Mouse (Mus musculus): ENCODE measurements at regions not wholly inside any gene's neighbourhood (a gene's known extent, or its start where the extent isn't known, plus 50 kb on each side); places are given as distances from the start of the nearest gene placed in this dataset.

- Histone ChIP-seq H3K27ac (ENCODE audit: low read depth, low read length) (no peak overlapping the region), H3K36me3 (ENCODE audit: control insufficient read depth, insufficient read depth, low read length) (no peaks in the 10 kb centered on the region), H3K4me1 (ENCODE audit: control insufficient read depth, insufficient read depth, low read length) (no peaks in the 10 kb centered on the region), H3K9me3 (replicated peaks; ENCODE audit: control insufficient read depth, low read length) (no peaks in the 10 kb centered on the region), H3K4me3 (ENCODE audit: low read depth, low read length) (no peak overlapping the region), H3K9ac (ENCODE audit: low read depth, low read length) (no peak overlapping the region), H3K27me3 (ENCODE audit: control insufficient read depth, insufficient read depth, low read length) (no peaks in the 10 kb centered on the region), H3K4me2 (no peak overlapping the region)
- WGBS (ENCODE audit: insufficient replicate concordance), result 88% methylated on average over 4 of the region's 4 CpGs
- ATAC-seq (replicated peaks; ENCODE audit: insufficient number of reproducible peaks, low FRiP score, low TSS enrichment), result no peak
Measured at GRCm38 (mm10) chr7:39822550-39823178, 305.1 kb downstream of the Zfp619 start.

GRCm38 (mm10) chr7:39828378-39828777 is 310.8 kb downstream of the Zfp619 start:
- H3K9ac ChIP-seq (ENCODE audit: low read depth, low read length), result no peak overlapping the region
- no peak for ATAC-seq (replicated peaks; ENCODE audit: insufficient number of reproducible peaks, low FRiP score, low TSS enrichment)
- no peaks in the 10 kb centered on the region for H3K9me3 ChIP-seq (replicated peaks; ENCODE audit: control insufficient read depth, low read length)
- H3K4me1 ChIP-seq (ENCODE audit: control insufficient read depth, insufficient read depth, low read length), result no peaks in the 10 kb centered on the region
- H3K27me3 ChIP-seq (ENCODE audit: control insufficient read depth, insufficient read depth, low read length), result no peaks in the 10 kb centered on the region
- H3K27ac ChIP-seq (ENCODE audit: low read depth, low read length), result no peak overlapping the region
- H3K4me3 ChIP-seq (ENCODE audit: low read depth, low read length), result no peak overlapping the region
- 62% methylated on average over 6 of the region's 6 CpGs for WGBS (ENCODE audit: insufficient replicate concordance)
- H3K4me2 ChIP-seq, result no peak overlapping the region
- H3K36me3 ChIP-seq (ENCODE audit: control insufficient read depth, insufficient read depth, low read length), result no peaks in the 10 kb centered on the region

GRCm38 (mm10) chr7:39830831-39831230 is 313.3 kb downstream of the Zfp619 start:
- Histone ChIP-seq H3K4me1 (ENCODE audit: control insufficient read depth, insufficient read depth, low read length) (no peaks in the 10 kb centered on the region), H3K4me2 (no peak overlapping the region), H3K4me3 (ENCODE audit: low read depth, low read length) (no peak overlapping the region), H3K27me3 (ENCODE audit: control insufficient read depth, insufficient read depth, low read length) (no peaks in the 10 kb centered on the region), H3K27ac (ENCODE audit: low read depth, low read length) (no peak overlapping the region), H3K9me3 (replicated peaks; ENCODE audit: control insufficient read depth, low read length) (no peaks in the 10 kb centered on the region), H3K36me3 (ENCODE audit: control insufficient read depth, insufficient read depth, low read length) (no peaks in the 10 kb centered on the region), H3K9ac (ENCODE audit: low read depth, low read length) (no peak overlapping the region)
- WGBS (ENCODE audit: insufficient replicate concordance), result 84% methylated on average over 2 of the region's 2 CpGs
- ATAC-seq (replicated peaks; ENCODE audit: insufficient number of reproducible peaks, low FRiP score, low TSS enrichment), result no peak

- ATAC-seq (replicated peaks; ENCODE audit: insufficient number of reproducible peaks, low FRiP score, low TSS enrichment), result no peak
- Histone ChIP-seq H3K27ac (ENCODE audit: low read depth, low read length) (no peak overlapping the region), H3K9ac (ENCODE audit: low read depth, low read length) (no peak overlapping the region), H3K4me3 (ENCODE audit: low read depth, low read length) (no peak overlapping the region), H3K4me2 (no peak overlapping the region), H3K36me3 (ENCODE audit: control insufficient read depth, insufficient read depth, low read length) (no peaks in the 10 kb centered on the region), H3K4me1 (ENCODE audit: control insufficient read depth, insufficient read depth, low read length) (no peaks in the 10 kb centered on the region), H3K27me3 (ENCODE audit: control insufficient read depth, insufficient read depth, low read length) (no peaks in the 10 kb centered on the region), H3K9me3 (replicated peaks; ENCODE audit: control insufficient read depth, low read length) (no peaks in the 10 kb centered on the region)
- 64% methylated on average over 3 of the region's 3 CpGs for WGBS (ENCODE audit: insufficient replicate concordance)
Measured at GRCm38 (mm10) chr7:39841988-39842387, 324.4 kb downstream of the Zfp619 start.

- 46% methylated on average over 7 of the region's 7 CpGs for WGBS (ENCODE audit: insufficient replicate concordance)
- H3K4me2 ChIP-seq, result no peak overlapping the region
- no peak for ATAC-seq (replicated peaks; ENCODE audit: insufficient number of reproducible peaks, low FRiP score, low TSS enrichment)
- no peak overlapping the region for H3K27ac ChIP-seq (ENCODE audit: low read depth, low read length)
- H3K9me3 ChIP-seq (replicated peaks; ENCODE audit: control insufficient read depth, low read length), result no peaks in the 10 kb centered on the region
- H3K27me3 ChIP-seq (ENCODE audit: control insufficient read depth, insufficient read depth, low read length), result no peaks in the 10 kb centered on the region
- no peak overlapping the region for H3K4me3 ChIP-seq (ENCODE audit: low read depth, low read length)
- no peaks in the 10 kb centered on the region for H3K36me3 ChIP-seq (ENCODE audit: control insufficient read depth, insufficient read depth, low read length)
- no peaks in the 10 kb centered on the region for H3K4me1 ChIP-seq (ENCODE audit: control insufficient read depth, insufficient read depth, low read length)
- no peak overlapping the region for H3K9ac ChIP-seq (ENCODE audit: low read depth, low read length)
Measured at GRCm38 (mm10) chr7:39847914-39848782, 330.6 kb downstream of the Zfp619 start.

GRCm38 (mm10) chr7:39857301-39857700 is 339.7 kb downstream of the Zfp619 start:
- Histone ChIP-seq H3K27ac (ENCODE audit: low read depth, low read length) (no peak overlapping the region), H3K4me1 (ENCODE audit: control insufficient read depth, insufficient read depth, low read length) (no peaks in the 10 kb centered on the region), H3K4me3 (ENCODE audit: low read depth, low read length) (no peak overlapping the region), H3K9ac (ENCODE audit: low read depth, low read length) (no peak overlapping the region), H3K27me3 (ENCODE audit: control insufficient read depth, insufficient read depth, low read length) (no peaks in the 10 kb centered on the region), H3K9me3 (replicated peaks; ENCODE audit: control insufficient read depth, low read length) (no peaks in the 10 kb centered on the region), H3K4me2 (no peak overlapping the region), H3K36me3 (ENCODE audit: control insufficient read depth, insufficient read depth, low read length) (no peaks in the 10 kb centered on the region)
- 74% methylated on average over 2 of the region's 2 CpGs for WGBS (ENCODE audit: insufficient replicate concordance)
- ATAC-seq (replicated peaks; ENCODE audit: insufficient number of reproducible peaks, low FRiP score, low TSS enrichment), result no peak

GRCm38 (mm10) chr7:39862835-39863234 is 345.3 kb downstream of the Zfp619 start:
- Histone ChIP-seq H3K27me3 (ENCODE audit: control insufficient read depth, insufficient read depth, low read length) (no peaks in the 10 kb centered on the region), H3K9me3 (replicated peaks; ENCODE audit: control insufficient read depth, low read length) (no peaks in the 10 kb centered on the region), H3K4me3 (ENCODE audit: low read depth, low read length) (no peak overlapping the region), H3K27ac (ENCODE audit: low read depth, low read length) (no peak overlapping the region), H3K36me3 (ENCODE audit: control insufficient read depth, insufficient read depth, low read length) (no peaks in the 10 kb centered on the region), H3K9ac (ENCODE audit: low read depth, low read length) (no peak overlapping the region), H3K4me2 (no peak overlapping the region), H3K4me1 (ENCODE audit: control insufficient read depth, insufficient read depth, low read length) (no peaks in the 10 kb centered on the region)
- WGBS (ENCODE audit: insufficient replicate concordance), result 69% methylated on average over 4 of the region's 4 CpGs
- no peak for ATAC-seq (replicated peaks; ENCODE audit: insufficient number of reproducible peaks, low FRiP score, low TSS enrichment)

- Histone ChIP-seq H3K9me3 (replicated peaks; ENCODE audit: control insufficient read depth, low read length) (no peaks in the 10 kb centered on the region), H3K36me3 (ENCODE audit: control insufficient read depth, insufficient read depth, low read length) (no peaks in the 10 kb centered on the region), H3K27me3 (ENCODE audit: control insufficient read depth, insufficient read depth, low read length) (no peaks in the 10 kb centered on the region), H3K4me1 (ENCODE audit: control insufficient read depth, insufficient read depth, low read length) (no peaks in the 10 kb centered on the region), H3K4me3 (ENCODE audit: low read depth, low read length) (no peak overlapping the region), H3K9ac (ENCODE audit: low read depth, low read length) (no peak overlapping the region), H3K4me2 (no peak overlapping the region), H3K27ac (ENCODE audit: low read depth, low read length) (no peak overlapping the region)
- no peak for ATAC-seq (replicated peaks; ENCODE audit: insufficient number of reproducible peaks, low FRiP score, low TSS enrichment)
- 73% methylated on average over 3 of the region's 3 CpGs for WGBS (ENCODE audit: insufficient replicate concordance)
Measured at GRCm38 (mm10) chr7:39864130-39864529, 346.6 kb downstream of the Zfp619 start.

GRCm38 (mm10) chr7:39864781-39865180 is 347.2 kb downstream of the Zfp619 start:
- no peaks in the 10 kb centered on the region for H3K9me3 ChIP-seq (replicated peaks; ENCODE audit: control insufficient read depth, low read length)
- no peak overlapping the region for H3K27ac ChIP-seq (ENCODE audit: low read depth, low read length)
- H3K4me2 ChIP-seq, result no peak overlapping the region
- no peak overlapping the region for H3K9ac ChIP-seq (ENCODE audit: low read depth, low read length)
- 82% methylated on average over 3 of the region's 3 CpGs for WGBS (ENCODE audit: insufficient replicate concordance)
- ATAC-seq (replicated peaks; ENCODE audit: insufficient number of reproducible peaks, low FRiP score, low TSS enrichment), result no peak
- H3K36me3 ChIP-seq (ENCODE audit: control insufficient read depth, insufficient read depth, low read length), result no peaks in the 10 kb centered on the region
- H3K4me3 ChIP-seq (ENCODE audit: low read depth, low read length), result no peak overlapping the region
- H3K4me1 ChIP-seq (ENCODE audit: control insufficient read depth, insufficient read depth, low read length), result no peaks in the 10 kb centered on the region
- no peaks in the 10 kb centered on the region for H3K27me3 ChIP-seq (ENCODE audit: control insufficient read depth, insufficient read depth, low read length)
